Mouse (Mus musculus) liver, embryonic 11.5 days (tissue): ENCODE measurements around the gene Nup153. TPM values are rescaled to one million over a fixed set of nuclear protein-coding genes. Genes with fewer than 3 reads are reported as not detected.
A peak's percentile ranks its signal among the peaks of the same experiment; 100 is the strongest.

Source experiments
- ATAC-seq: fragments of 200-750 bp; cut with Nextera tagmentation; replicated peaks from 2 replicates; pipeline ENCODE4 v1.8.0; 2017; ENCODE audit warnings: moderate number of reproducible peaks, mild to moderate bottlenecking, moderate TSS enrichment, moderate library complexity; ENCODE audit not compliant: low FRiP score
- DNase-seq: peaks from one replicate; pipeline ENCODE4 v3.0.0-alpha.2; 2017; ENCODE audit warnings: low spot score
- H3K27ac ChIP-seq: fragments of 300-500 bp; sonication (generic); 2 replicates; pipeline ENCODE4 v1.5.1; 2014; ENCODE audit warnings: mild to moderate bottlenecking, low read depth, low read length, control low read depth
- H3K27me3 ChIP-seq: fragments of 300-500 bp; sonication (generic); replicated peaks from 2 replicates; pipeline ENCODE4 v1.6.1; 2014; ENCODE audit warnings: low read length, mixed read lengths; ENCODE audit not compliant: control insufficient read depth, insufficient read depth
- H3K36me3 ChIP-seq: fragments of 300-500 bp; sonication (generic); 2 replicates; pipeline ENCODE4 v1.6.1; 2014; ENCODE audit warnings: mild to moderate bottlenecking, low read length, moderate library complexity, mixed read lengths; ENCODE audit not compliant: control insufficient read depth, insufficient read depth
- H3K4me1 ChIP-seq: fragments of 300-500 bp; sonication (generic); replicated peaks from 2 replicates; pipeline ENCODE4 v1.6.1; 2014; ENCODE audit warnings: low read length, mixed read lengths; ENCODE audit not compliant: control insufficient read depth, insufficient read depth
- H3K4me2 ChIP-seq: fragments of 300-500 bp; sonication (generic); 2 replicates; pipeline ENCODE4 v1.6.1; 2014; ENCODE audit warnings: mild to moderate bottlenecking, control low read depth, moderate library complexity
- H3K4me3 ChIP-seq: fragments of 300-500 bp; sonication (generic); 2 replicates; pipeline ENCODE4 v1.5.1; 2014; ENCODE audit warnings: low read depth, low read length, control low read depth
- H3K9ac ChIP-seq: fragments of 300-500 bp; sonication (generic); 2 replicates; pipeline ENCODE4 v1.6.1; 2014; ENCODE audit warnings: low read depth, low read length, control low read depth
- H3K9me3 ChIP-seq: fragments of 300-500 bp; sonication (generic); 2 replicates; pipeline ENCODE4 v1.6.1; 2016; ENCODE audit warnings: low read length, inconsistent platforms, mixed read lengths; ENCODE audit not compliant: control insufficient read depth
- WGBS: fragments of 180-500 bp; shearing (Covaris S2); extraction: QIAGEN DNeasy Blood & Tissue Kit; methylation state at CpG from one replicate; pipeline ENCODE4 v1.1.7; 2014; 5-methylcytosine and 5-hydroxymethylcytosine counted together
- polyA plus RNA-seq: library from polyadenylated mRNA; unstranded; fragments of >200 nt; fragmentation: Nextera tagmentation; extraction: Ambion mirVana; gene quantifications from 2 replicates; pipeline ENCODE4 v1.2.1, GENCODE M21; 2014

Nup153 gene
- polyA plus RNA-seq, 1 experiment from 2014 or later = 41.6 TPM

DNA sequence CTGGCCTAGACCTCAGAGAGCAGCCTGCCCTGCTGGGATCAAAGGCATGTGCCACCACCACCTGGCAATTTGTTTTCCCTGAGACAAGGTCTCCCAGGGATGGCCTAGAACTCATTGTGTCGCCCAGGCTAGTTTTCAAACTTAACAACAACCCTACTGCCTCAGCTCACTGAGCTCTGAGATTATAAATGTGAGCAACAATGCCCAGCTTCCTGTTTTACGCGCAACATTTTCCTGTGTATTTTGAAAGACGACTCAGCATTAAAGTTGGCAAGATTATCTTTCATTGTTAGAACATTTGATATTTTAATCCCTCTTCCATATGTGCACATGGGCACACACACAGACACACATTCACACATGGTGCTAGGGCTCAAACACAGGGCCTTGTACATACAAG, 9.7 kb upstream of the Nup153 start:
- Histone ChIP-seq H3K27ac (no peak overlapping the region), H3K9ac (no peak overlapping the region), H3K36me3 (no peaks in the 10 kb centered on the region), H3K9me3 (no peaks in the 10 kb centered on the region), H3K4me1 (peaks cover 10% of the 10 kb centered on the region), H3K27me3 (no peaks in the 10 kb centered on the region), H3K4me3 (no peak overlapping the region), H3K4me2 (no peak overlapping the region)
- DNase-seq (peak; percentile 28), ATAC-seq (no peak)
- 68% methylated on average over 4 of the region's 4 CpGs for WGBS

DNA sequence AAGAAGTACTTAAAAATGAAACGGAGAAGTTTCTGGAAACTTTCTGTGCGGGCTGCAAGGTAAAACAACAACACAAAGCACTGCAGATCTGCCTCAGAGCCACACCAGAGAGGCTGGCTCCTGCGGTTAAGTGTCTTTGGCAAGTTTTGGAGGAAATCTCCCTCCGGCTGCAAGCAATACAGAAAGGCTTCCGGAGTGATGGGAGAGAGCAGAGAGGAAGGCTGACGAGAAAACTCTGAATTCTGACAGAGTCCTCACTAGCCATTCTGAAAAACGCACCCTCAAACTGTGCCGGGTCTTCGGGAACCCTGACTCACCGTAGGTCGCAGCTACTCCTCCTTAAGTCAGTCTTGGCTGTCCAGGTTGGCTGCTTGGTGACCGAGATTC, 8.7 kb upstream of the Nup153 start:
- Histone ChIP-seq H3K9me3 (no peaks in the 10 kb centered on the region), H3K4me3 (peak overlapping the region; percentile 65), H3K9ac (peak overlapping the region; percentile 75), H3K36me3 (no peaks in the 10 kb centered on the region), H3K4me1 (peaks cover 8% of the 10 kb centered on the region), H3K27me3 (no peaks in the 10 kb centered on the region), H3K4me2 (peak overlapping the region; percentile 97), H3K27ac (no peak overlapping the region; the same call in 1 of the 2 replicates)
- peak; percentile 41; the same call in 1 of the 2 replicates for ATAC-seq
- WGBS = 2% methylated on average over 12 of the region's 12 CpGs
- DNase-seq = peak; percentile 39

DNA sequence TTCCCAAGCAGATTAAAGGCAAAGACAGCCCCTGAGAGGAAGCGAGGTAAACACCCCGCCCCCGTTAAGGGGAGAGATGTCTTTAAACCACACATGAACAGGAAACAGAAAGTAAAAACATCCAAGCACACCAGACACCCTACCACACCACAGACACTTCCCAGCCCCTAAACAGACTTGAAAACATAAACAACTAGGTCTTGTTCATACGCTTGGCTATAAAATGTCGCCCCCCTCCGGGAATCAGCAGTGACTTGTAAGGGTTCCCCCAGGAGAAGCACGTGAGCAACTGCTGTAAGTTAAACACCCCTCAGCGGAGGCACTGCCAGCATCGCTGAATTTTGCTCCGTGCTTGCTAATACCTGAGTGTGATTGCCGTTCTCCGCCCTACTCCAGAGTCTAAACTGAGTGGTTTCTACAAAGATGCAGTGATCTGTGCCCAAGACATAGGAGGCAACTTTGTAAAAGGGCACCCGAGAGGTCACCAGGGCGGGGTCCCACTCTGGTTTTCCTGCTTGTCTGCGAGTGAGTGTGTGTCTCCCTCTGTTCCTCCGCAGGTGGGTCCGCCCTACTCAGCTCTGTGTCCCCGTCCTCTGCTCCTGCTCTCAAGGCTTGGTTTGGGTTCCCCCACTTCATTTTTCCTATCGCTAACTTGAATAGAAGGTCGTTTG, 8.2 kb upstream of the Nup153 start:
- H3K27ac ChIP-seq = no peak overlapping the region; the same call in 1 of the 2 replicates
- peak; percentile 79 for ATAC-seq

DNA sequence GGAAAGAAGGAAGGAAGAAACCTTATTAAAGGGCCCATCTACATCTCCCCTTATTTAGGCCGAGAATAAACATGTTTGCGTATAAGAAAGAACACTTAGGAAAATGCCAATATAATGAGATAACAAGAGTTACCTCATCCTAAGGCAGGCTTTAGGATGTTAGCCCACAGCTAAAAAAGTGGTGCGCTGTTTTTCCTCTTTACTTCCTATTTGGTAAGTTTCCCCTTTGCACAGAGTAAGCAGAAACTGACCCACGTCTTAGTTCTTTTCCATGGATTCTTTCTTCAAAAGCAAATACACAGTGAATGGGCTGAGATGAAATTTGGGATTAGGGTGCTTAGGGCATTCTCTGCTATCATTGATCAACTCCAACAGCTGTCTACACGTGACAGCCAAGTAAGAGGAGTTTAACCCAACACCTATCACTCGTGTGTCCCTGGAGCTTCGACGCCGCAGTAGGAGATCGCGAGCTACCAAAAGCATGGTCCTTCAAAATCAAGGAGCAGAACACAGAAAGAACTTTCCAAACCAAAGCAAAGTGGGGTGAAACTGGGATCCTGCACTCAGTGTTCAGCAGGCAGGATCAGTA, 7.6 kb upstream of the Nup153 start:
- Histone ChIP-seq H3K9me3 (no peaks in the 10 kb centered on the region), H3K4me1 (peaks cover 6% of the 10 kb centered on the region), H3K27ac (no peak overlapping the region), H3K36me3 (no peaks in the 10 kb centered on the region), H3K27me3 (no peaks in the 10 kb centered on the region), H3K4me2 (peak overlapping the region; percentile 97), H3K4me3 (peak overlapping the region; percentile 65), H3K9ac (peak overlapping the region; percentile 75)
- ATAC-seq (peak; percentile 40; the same call in 1 of the 2 replicates), DNase-seq (peak; percentile 19)
- 28% methylated on average over 11 of the region's 11 CpGs for WGBS

More for the DNA sequence above, 8.2 kb upstream of the Nup153 start:
- peak overlapping the region; percentile 97 for H3K4me2 ChIP-seq
- H3K4me1 ChIP-seq = peaks cover 8% of the 10 kb centered on the region
- H3K27me3 ChIP-seq = no peaks in the 10 kb centered on the region
- WGBS = under 1% methylated on average over 20 of the region's 20 CpGs
- no peaks in the 10 kb centered on the region for H3K36me3 ChIP-seq
- DNase-seq = peak; percentile 77
- no peaks in the 10 kb centered on the region for H3K9me3 ChIP-seq
- peak overlapping the region; percentile 65 for H3K4me3 ChIP-seq
- H3K9ac ChIP-seq = peak overlapping the region; percentile 75

DNA sequence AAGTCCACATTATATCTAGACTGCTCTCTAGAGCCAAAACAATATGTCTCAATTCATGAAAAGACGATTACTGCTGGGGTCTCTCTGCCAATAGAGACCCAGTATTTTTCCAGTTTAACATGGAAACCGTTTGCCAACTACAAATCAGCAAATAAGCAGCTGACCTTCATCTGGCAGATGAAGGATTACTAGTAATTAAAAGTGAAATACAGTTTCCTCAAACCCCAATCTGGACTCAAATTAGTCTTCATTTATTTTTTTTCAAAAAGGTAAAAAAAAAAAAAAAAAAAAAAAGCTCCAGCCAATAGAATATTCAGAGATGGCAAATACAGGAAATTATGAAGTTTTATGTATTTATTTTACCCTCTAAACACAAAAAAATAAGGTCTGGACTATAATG, 2.3 kb upstream of the Nup153 start:
- Histone ChIP-seq H3K9me3 (no peaks in the 10 kb centered on the region), H3K27me3 (no peaks in the 10 kb centered on the region), H3K27ac (no peak overlapping the region), H3K9ac (no peak overlapping the region), H3K4me3 (no peak overlapping the region), H3K4me1 (peaks cover 3% of the 10 kb centered on the region), H3K36me3 (no peaks in the 10 kb centered on the region), H3K4me2 (no peak overlapping the region)
- ATAC-seq = no peak
- DNase-seq = no peak
- 82% methylated on average over 2 of the region's 2 CpGs for WGBS

DNA sequence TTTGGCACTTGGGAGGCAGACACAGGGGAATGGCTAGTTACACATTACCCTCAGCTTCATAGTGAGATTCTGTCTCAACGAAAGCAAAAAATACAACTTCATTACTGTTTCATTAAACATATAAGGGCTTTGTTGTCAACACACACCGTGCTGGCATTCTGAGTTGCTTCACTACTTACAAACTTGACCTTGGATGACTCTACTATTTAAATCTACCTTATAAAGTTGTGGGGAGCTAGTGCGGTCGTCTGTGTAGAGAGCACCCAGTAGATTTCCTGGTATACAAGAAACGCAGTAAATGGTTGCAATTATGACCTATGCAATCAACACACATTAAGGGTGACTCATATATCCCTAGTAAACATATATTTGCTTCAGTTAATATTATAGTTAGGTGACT, 671 bp upstream of the Nup153 start:
- peak overlapping the region; percentile 70 for H3K4me2 ChIP-seq
- no peaks in the 10 kb centered on the region for H3K27me3 ChIP-seq
- H3K9me3 ChIP-seq = no peaks in the 10 kb centered on the region
- H3K36me3 ChIP-seq = no peaks in the 10 kb centered on the region
- WGBS = 25% methylated on average over 5 of the region's 5 CpGs
- H3K27ac ChIP-seq = peak overlapping the region; percentile 56; the same call in 1 of the 2 replicates
- peaks cover 10% of the 10 kb centered on the region for H3K4me1 ChIP-seq
- H3K9ac ChIP-seq = peak overlapping the region; percentile 69
- ATAC-seq = no peak
- DNase-seq = no peak
- H3K4me3 ChIP-seq = peak overlapping the region; percentile 73

DNA sequence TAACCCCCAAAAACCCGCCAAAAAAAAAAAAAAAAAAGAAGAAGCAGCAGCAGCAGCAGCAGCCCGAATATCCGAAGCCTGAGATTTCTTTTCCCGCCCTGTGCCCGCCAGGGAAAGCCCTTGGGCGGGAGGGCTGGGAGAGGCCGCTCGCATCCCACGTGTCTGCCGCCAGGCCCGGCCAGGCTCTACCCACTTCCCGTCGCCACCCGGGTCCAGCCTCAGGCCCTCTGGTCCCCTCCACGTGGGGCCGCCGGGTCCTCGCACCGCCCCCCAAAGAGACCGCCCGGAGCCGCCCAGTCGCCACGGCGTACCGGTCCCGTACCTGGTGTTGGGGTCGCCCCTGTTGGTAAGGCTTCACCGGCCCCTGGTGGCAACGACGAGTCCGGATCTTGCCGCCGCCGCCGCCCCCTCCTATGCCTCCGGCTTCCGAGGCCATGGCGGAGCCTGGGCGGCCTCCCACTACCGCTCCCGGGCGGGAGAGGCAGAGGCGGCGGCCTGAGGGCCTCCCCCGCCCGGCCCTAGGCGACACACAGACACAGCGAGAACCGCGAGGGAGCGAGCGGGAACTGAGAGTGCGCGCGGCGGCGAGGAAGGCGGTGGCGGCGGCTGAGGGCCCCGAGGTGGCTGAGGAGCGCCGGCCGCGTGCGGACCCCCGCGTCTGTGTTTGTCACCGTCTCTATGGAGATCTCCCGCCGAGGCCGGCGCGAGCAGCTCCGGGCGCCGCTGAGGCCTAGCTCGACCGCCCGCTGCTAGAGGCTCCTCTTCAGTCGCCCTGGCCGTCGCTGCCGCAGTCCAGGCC, 503 bp downstream of the Nup153 start:
- Histone ChIP-seq H3K4me2 (peak overlapping the region; percentile 72), H3K36me3 (no peaks in the 10 kb centered on the region), H3K27ac (peak overlapping the region; percentile 95), H3K4me3 (peak overlapping the region; percentile 73), H3K9ac (peak overlapping the region; percentile 87), H3K27me3 (no peaks in the 10 kb centered on the region), H3K9me3 (no peaks in the 10 kb centered on the region), H3K4me1 (peaks cover 10% of the 10 kb centered on the region)
- DNase-seq = peak; percentile 79
- under 1% methylated on average over 82 of the region's 85 CpGs for WGBS
- ATAC-seq = peak; percentile 70

DNA sequence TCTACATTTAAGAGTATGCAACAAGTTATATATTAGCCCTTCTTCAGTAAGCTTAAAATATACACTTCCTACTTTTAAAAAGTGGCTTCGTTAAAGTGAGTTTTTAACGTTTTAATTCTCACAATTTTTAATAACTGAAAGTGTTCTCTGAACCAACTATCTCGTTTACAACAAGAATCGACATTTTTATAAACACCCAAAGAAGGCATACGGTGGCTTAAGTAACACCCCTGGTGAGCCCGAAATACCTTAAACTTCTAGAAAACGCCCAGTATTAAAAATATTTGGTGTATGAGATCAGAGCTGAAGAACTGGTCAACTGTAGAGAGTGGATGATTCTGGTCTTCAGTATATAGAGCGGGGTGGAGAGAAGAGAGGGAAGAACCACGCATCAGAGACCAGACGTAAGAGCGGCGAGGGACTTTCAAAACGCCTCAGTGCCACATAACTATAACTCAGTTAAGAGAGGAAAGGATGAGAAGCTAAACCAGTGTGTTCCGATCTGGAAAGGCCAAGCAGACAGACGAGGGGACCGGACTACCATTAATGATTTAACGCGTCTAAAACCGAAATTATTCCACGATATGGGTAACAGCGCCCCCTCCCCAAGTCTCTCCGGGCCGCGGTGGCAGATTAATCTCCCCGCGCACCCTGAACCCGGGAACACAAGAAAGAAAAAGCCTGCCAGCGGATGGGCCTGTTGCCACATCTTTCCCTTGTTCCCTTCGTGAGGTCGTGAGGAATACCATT, 1.3 kb downstream of the Nup153 start:
- WGBS = under 1% methylated on average over 30 of the region's 30 CpGs
- Histone ChIP-seq H3K4me3 (peak overlapping the region; percentile 73), H3K9ac (peak overlapping the region; percentile 87), H3K4me2 (peak overlapping the region; percentile 87), H3K9me3 (no peaks in the 10 kb centered on the region), H3K27ac (peak overlapping the region; percentile 95), H3K27me3 (no peaks in the 10 kb centered on the region), H3K4me1 (peaks cover 10% of the 10 kb centered on the region), H3K36me3 (no peaks in the 10 kb centered on the region)
- DNase-seq (no peak), ATAC-seq (no peak)
